In the genomic region with DNA sequence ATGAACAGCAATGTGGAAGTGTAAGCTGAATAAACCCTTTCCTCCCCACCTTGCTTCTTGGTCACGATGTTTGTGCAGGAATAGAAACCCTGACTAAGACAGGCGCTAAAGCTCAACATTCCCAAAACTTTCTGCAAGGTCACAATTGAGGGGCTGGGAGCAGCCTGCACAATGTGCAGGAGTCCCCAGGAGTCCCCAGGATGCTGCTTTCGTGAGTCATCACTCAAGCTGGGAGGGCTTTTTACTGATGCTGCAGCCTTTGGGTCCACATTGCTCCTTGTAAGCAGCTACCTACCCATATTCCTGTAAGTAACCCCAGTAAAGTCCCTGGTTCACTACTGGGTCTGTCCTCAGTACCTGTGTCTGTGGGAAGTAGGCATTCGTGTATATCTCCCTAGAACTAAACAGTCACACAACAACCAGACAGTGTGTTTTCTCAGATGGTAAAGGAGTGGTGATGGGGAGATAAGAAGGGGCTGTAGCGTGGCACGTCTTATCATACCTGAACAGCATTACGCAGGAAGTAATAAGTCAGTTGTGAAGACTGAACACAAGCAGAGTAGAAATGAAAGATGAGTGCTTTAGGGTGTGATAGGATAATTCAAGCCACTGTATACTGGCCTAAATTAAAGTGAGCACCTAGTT, we compare ENCODE assay signal across 27 mouse cellular contexts. TPM values are rescaled to one million over a fixed set of nuclear protein-coding genes. Genes with fewer than 3 reads are reported as not detected.
DNase-seq lines count a peak whose midpoint lies in the region; ATAC-seq and TF ChIP-seq lines count a peak whose summit lies in the region.
"Had no signal": no experiment of that assay in that cellular context is flagged by ENCODE, and none has a peak within 500 bp of the region (broad histone marks: within the 10 kb centered on the region; RNA-seq: fewer than 3 reads in every experiment).

No protein-coding gene starts in this region.

- ATAC-seq in common myeloid progenitor, adult 5-6 weeks (replicated peaks; ENCODE audit: low read depth, poor library complexity, severe bottlenecking): peak; percentile 62; the same call in 1 of the 2 replicates
- peak; percentile 96 for ATAC-seq in liver, embryonic 12.5 days
- ATAC-seq in megakaryocyte-erythroid progenitor cell, adult 5-6 weeks (replicated peaks; ENCODE audit: low FRiP score, low TSS enrichment, poor library complexity, severe bottlenecking): peak; percentile 90
- ATAC-seq in monocyte, adult 5-6 weeks (replicated peaks; ENCODE audit: insufficient number of reproducible peaks, low FRiP score, low TSS enrichment, poor library complexity, severe bottlenecking): no peak
- ATAC-seq: activated CD4-positive, CD25-positive, alpha-beta regulatory T cell, adult 4 months; forebrain, embryonic 15.5 days; midbrain, embryonic 13.5 days had no signal

- no peak overlapping the region for H3K4me3 ChIP-seq in bone marrow, adult 2 months (replicated peaks; ENCODE audit: control insufficient read depth, low read depth, low read length)
- H3K4me3 ChIP-seq in liver, embryonic 12.5 days: no peak overlapping the region
- H3K4me3 ChIP-seq: forebrain, embryonic 15.5 days; heart, embryonic 10.5 days; hindbrain, embryonic 13.5 days; limb, embryonic 13.5 days; lung, embryonic 15.5 days; midbrain, embryonic 13.5 days had no signal

- no peaks in the 10 kb centered on the region for H3K9me3 ChIP-seq in liver, embryonic 12.5 days (replicated peaks)
- H3K9me3 ChIP-seq: forebrain, embryonic 15.5 days; heart, embryonic 10.5 days; hindbrain, embryonic 13.5 days; limb, embryonic 13.5 days; lung, embryonic 15.5 days; midbrain, embryonic 13.5 days had no signal

- no peak for TF ChIP-seq CTCF in bone marrow, adult 2 months (IDR thresholded peaks at IDR 0.05; ENCODE audit: control insufficient read depth, insufficient read depth, low read length)

- H3K36me3 ChIP-seq in liver, embryonic 12.5 days: peaks cover 54% of the 10 kb centered on the region

- H3K9ac ChIP-seq in liver, embryonic 12.5 days: 0 out of 2 replicates have a peak overlapping the region, but pooled peaks have one; percentile 19
- H3K9ac ChIP-seq: forebrain, embryonic 15.5 days; hindbrain, embryonic 13.5 days; limb, embryonic 13.5 days; lung, embryonic 15.5 days; midbrain, embryonic 13.5 days had no signal

- DNase-seq in neural tube, embryonic 10.5 days (ENCODE audit: extremely low spot score, low spot score): no peak
- no peak for DNase-seq in cerebellum, postnatal 4 days (ENCODE audit: low spot score in 2 of 2)
- DNase-seq: adrenal gland, postnatal 25 days; cerebellum, adult 8-10 months; gastrocnemius, postnatal 36 days; heart, postnatal 14 days; right cerebral cortex, postnatal 14 days; thymus, postnatal 14 days had no signal

- H3K27ac ChIP-seq in bone marrow, adult 2 months (ENCODE audit: control insufficient read depth, insufficient read depth, low read depth, low read length, poor library complexity): peak overlapping the region; percentile 11; the same call in 1 of the 2 replicates
- peak overlapping the region; percentile 89 for H3K27ac ChIP-seq in liver, embryonic 12.5 days
- H3K27ac ChIP-seq: forebrain, embryonic 15.5 days; heart, embryonic 10.5 days; hindbrain, embryonic 13.5 days; limb, embryonic 13.5 days; lung, embryonic 15.5 days; midbrain, embryonic 13.5 days had no signal

- H3K4me1 ChIP-seq in bone marrow, adult 2 months (ENCODE audit: control insufficient read depth, insufficient read depth, low read length): peaks cover 2% of the 10 kb centered on the region; the same call in 1 of the 2 replicates
- H3K4me1 ChIP-seq in liver, embryonic 12.5 days: peaks cover 36% of the 10 kb centered on the region
- H3K4me1 ChIP-seq: forebrain, embryonic 15.5 days; heart, embryonic 10.5 days; hindbrain, embryonic 13.5 days; limb, embryonic 13.5 days; lung, embryonic 15.5 days; midbrain, embryonic 13.5 days had no signal

- no peaks in the 10 kb centered on the region for H3K27me3 ChIP-seq in liver, embryonic 12.5 days (replicated peaks)
- H3K27me3 ChIP-seq: forebrain, embryonic 15.5 days; hindbrain, embryonic 13.5 days; limb, embryonic 13.5 days; lung, embryonic 15.5 days; midbrain, embryonic 13.5 days had no signal

- no peak for TF ChIP-seq POLR2A in bone marrow, adult 2 months (IDR thresholded peaks at IDR 0.05; ENCODE audit: borderline replicate concordance, control insufficient read depth, low read depth, low read length)

- 61% methylated on average over 7 of the region's 7 CpGs for WGBS in bone marrow, adult 2 months
- 41% methylated on average over 7 of the region's 7 CpGs for WGBS in liver, embryonic 12.5 days (ENCODE audit: insufficient replicate concordance)

- H3K4me2 ChIP-seq in liver, embryonic 12.5 days: peak overlapping the region; percentile 45
- H3K4me2 ChIP-seq: forebrain, embryonic 15.5 days; hindbrain, embryonic 13.5 days; limb, embryonic 13.5 days; lung, embryonic 15.5 days; midbrain, embryonic 13.5 days had no signal

RNA-seq across cellular contexts. Expression of a gene that starts 15.6 kb away (rescaled TPM):
- polyA plus RNA-seq in bone marrow, adult 2 months (2011; ENCODE audit: insufficient read depth, insufficient read length, low replicate concordance, missing spikeins): 3.5 and 6.5 TPM in 2 replicates
- total RNA-seq in common myeloid progenitor, adult 5-6 weeks (2017): 15.1 and 22.5 TPM in 2 replicates
- 13.5 and 15.2 TPM in 2 replicates for polyA plus RNA-seq in liver, embryonic 12.5 days (2016; fragmentation: Nextera tagmentation; extraction: Ambion mirVana)
- total RNA-seq in megakaryocyte-erythroid progenitor cell, adult 5-6 weeks (2014; fragmentation: Nextera tagmentation): 29.4 and 30.3 TPM in 2 replicates
- 19.1 and 26.2 TPM in 2 replicates for total RNA-seq in megakaryocyte-erythroid progenitor cell, adult 5-6 weeks (2017)
- total RNA-seq in monocyte, adult 5-6 weeks (2017): 2.5 to 6.2 TPM (median 5.2 TPM) in 3 replicates

RNA-seq across cellular contexts. Expression of a gene that starts 15.7 kb away (rescaled TPM):
- not detected in 2 replicates for polyA plus RNA-seq in bone marrow, adult 2 months (2011; ENCODE audit: insufficient read depth, insufficient read length, low replicate concordance, missing spikeins)
- not detected in 2 replicates for total RNA-seq in common myeloid progenitor, adult 5-6 weeks (2017)
- not detected in 2 replicates for polyA plus RNA-seq in liver, embryonic 12.5 days (2016; fragmentation: Nextera tagmentation; extraction: Ambion mirVana)
- total RNA-seq in megakaryocyte-erythroid progenitor cell, adult 5-6 weeks (2014; fragmentation: Nextera tagmentation): not detected in 2 replicates
- not detected in 2 replicates for total RNA-seq in megakaryocyte-erythroid progenitor cell, adult 5-6 weeks (2017)
- total RNA-seq in monocyte, adult 5-6 weeks (2017): not detected in 3 replicates
- total RNA-seq: adrenal gland, postnatal 25 days; gastrocnemius, postnatal 36 days; heart, postnatal 14 days; layer of hippocampus, postnatal 14 days; left cerebral cortex, postnatal 10 days had no signal
- polyA plus RNA-seq: activated CD4-positive, CD25-positive, alpha-beta regulatory T cell, adult 4 months; cortical plate, adult 2 months; embryonic facial prominence, embryonic 11.5 days; forebrain, embryonic 15.5 days; heart, embryonic 10.5 days; intestine, embryonic 14.5 days; kidney, embryonic 16.5 days; limb, embryonic 13.5 days; lung, embryonic 15.5 days; spleen, adult 2 months had no signal
